Mouse (Mus musculus) C2C12 (cell line): Measurements from ENCODE around the gene Cit.

ENCODE experiments used
- CEBPB ChIP-seq: IDR thresholded peaks from one replicate; pipeline ENCODE4 v1.6.1; 2011; ENCODE audit warnings: low read depth, mild to moderate bottlenecking, control low read depth, moderate library complexity
- CTCF ChIP-seq: IDR thresholded peaks from one replicate; pipeline ENCODE4 v1.5.1; 2011; ENCODE audit not compliant: control insufficient read depth, insufficient read depth, insufficient read length
- MYOD1 ChIP-seq: IDR thresholded peaks from one replicate; pipeline ENCODE4 v1.6.1; 2011; ENCODE audit warnings: low read depth; ENCODE audit not compliant: control insufficient read depth, insufficient read length
- USF1 ChIP-seq: IDR thresholded peaks from one replicate; pipeline ENCODE4 v1.6.1; 2011; ENCODE audit warnings: low read depth, mild to moderate bottlenecking, control low read depth, moderate library complexity

DNA sequence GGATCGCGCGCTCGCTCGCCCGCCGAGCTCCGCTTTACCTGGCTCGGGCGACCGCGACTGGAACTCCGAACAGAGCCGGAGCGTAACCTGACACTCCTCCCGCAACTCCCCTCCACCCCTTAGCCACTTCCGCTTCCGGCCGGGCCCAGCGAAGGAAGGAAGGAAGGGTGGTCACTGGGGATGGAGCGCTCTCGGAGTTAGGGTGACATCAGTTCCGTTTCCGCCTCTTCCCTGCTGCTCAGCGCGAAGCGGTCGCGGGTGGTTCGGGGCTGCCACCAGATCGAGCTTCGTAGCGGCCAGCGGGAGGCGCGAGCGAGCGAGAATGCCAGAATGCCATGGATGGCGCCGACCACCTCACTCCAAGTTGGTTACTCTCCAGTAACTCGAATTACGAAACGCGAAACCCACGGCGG, 179.3 kb downstream of the Cit start, which contains the start of gene Prkab1:
- no peak for TF ChIP-seq USF1
- TF ChIP-seq CEBPB: no peak
- TF ChIP-seq CTCF: peak; percentile 70
- no peak for TF ChIP-seq MYOD1
